Mouse (Mus musculus): ENCODE data around the gene Gprin2. TPM values are rescaled to one million over a fixed set of nuclear protein-coding genes. Genes with fewer than 3 reads are reported as not detected.

The Gprin2 gene
- polyA plus RNA-seq, 1 experiment = 11.9 TPM

DNA sequence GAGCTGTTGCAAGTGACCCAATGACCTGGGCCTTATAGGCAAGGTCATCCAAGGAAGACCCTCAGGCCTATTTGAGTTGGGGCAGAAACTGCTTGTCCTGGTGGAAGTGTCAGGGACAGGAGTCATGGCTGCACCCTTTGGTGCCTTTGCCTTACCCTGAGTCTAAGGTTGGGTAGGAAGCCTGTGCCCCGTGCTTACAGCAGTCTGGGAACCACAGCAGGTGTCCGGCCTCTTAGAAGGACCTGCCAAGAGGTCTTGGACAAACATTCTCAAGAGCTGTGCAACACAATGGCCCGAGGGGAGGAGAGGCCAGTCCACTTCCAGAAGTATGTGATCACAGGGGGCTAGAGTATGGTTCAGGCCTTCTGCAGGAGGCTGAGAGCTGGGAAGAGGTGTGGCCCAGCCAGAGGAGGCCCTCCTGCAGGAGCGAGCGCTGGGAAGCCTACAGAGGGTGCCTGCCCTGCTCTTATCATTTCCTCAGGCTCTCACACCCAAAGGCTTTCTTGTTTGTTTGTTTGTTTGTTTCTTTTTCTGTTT, 22.0 kb upstream of the Gprin2 start:
- no peak for DNase-seq (ENCODE audit: low read depth)

DNA sequence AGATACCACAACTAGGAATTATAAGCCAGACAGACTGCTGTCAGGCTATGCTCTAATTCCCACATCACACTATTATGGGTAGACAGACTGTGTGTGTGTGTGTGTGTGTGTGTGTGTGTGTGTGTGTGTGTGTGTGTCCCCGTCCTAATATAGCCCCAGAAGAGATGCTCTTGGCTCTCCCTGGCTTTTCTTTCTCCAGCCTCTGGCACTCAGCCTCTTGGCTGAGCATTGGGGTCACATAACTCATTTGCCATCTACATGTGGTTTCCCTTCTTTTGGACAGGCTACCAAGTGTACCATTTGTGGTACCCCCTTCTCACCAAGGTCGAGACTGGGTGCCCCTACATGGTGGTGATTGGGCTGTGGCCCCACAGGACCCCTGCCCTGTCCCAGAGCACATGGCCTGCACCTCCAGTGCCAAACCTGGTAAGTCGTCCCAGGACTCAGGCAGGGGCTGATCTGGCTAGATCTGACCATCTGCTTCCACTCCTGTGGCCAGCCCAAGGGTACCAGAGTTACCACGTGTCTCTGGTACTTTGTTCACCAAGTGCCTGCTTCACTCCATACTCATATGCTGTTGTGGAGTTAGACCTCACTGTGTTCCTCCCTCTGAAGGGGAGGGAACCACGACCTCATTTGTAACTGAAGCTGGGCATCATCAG, 20.1 kb upstream of the Gprin2 start:
- TF ChIP-seq CTCF (IDR thresholded peaks at IDR 0.05; ENCODE audit: borderline replicate concordance, extremely low read depth, insufficient read depth, insufficient read length) (no peak), POLR2A (IDR thresholded peaks at IDR 0.05; ENCODE audit: borderline replicate concordance, extremely low read depth, insufficient read depth, insufficient read length, poor library complexity, severe bottlenecking) (no peak)
- no peak for DNase-seq (ENCODE audit: low read depth)

More for the DNA sequence above, 22.0 kb upstream of the Gprin2 start:
- TF ChIP-seq CTCF (IDR thresholded peaks at IDR 0.05; ENCODE audit: borderline replicate concordance, extremely low read depth, insufficient read depth, insufficient read length) = no peak
- TF ChIP-seq POLR2A (IDR thresholded peaks at IDR 0.05; ENCODE audit: borderline replicate concordance, extremely low read depth, insufficient read depth, insufficient read length, poor library complexity, severe bottlenecking) = no peak

GRCm38 (mm10) chr14:34220426-34220825, 19.0 kb upstream of the Gprin2 start:
- no peak for TF ChIP-seq CTCF (IDR thresholded peaks at IDR 0.05; ENCODE audit: borderline replicate concordance, extremely low read depth, insufficient read depth, insufficient read length)
- no peak for TF ChIP-seq POLR2A (IDR thresholded peaks at IDR 0.05; ENCODE audit: borderline replicate concordance, extremely low read depth, insufficient read depth, insufficient read length, poor library complexity, severe bottlenecking)
- DNase-seq (ENCODE audit: low read depth) = no peak

- DNase-seq (ENCODE audit: low read depth) = no peak
- TF ChIP-seq POLR2A (IDR thresholded peaks at IDR 0.05; ENCODE audit: borderline replicate concordance, extremely low read depth, insufficient read depth, insufficient read length, poor library complexity, severe bottlenecking) = no peak
- TF ChIP-seq CTCF (IDR thresholded peaks at IDR 0.05; ENCODE audit: borderline replicate concordance, extremely low read depth, insufficient read depth, insufficient read length) = no peak
These were observed 18.3 kb upstream of the Gprin2 start for GRCm38 (mm10) chr14:34219786-34220198.

DNA sequence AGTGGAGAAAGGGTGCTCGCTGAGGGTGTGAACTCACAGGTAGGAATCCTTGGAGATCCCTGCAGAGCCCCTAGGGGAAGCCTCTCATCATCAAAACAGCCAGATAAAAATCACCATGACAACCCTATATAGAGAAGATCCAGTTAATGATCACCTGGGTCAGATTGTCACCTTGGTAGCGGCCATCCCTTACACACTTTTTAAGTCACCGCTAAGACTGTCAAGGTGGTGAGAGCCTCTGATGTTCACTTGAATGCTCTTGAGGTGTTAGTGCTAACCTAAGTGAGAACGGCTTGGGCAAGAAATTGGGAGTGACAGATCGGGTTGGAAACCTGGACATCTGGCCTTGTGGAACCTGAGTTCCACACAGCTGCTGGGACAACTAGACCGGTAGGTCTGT, 17.8 kb upstream of the Gprin2 start, which contains the start of gene Syt15:
Gene Syt15, plus strand, starts transcription at position 301 of the 400 bp plus-strand sequence.
- TF ChIP-seq POLR2A (IDR thresholded peaks at IDR 0.05; ENCODE audit: borderline replicate concordance, extremely low read depth, insufficient read depth, insufficient read length, poor library complexity, severe bottlenecking) (no peak), CTCF (IDR thresholded peaks at IDR 0.05; ENCODE audit: borderline replicate concordance, extremely low read depth, insufficient read depth, insufficient read length) (no peak)
- DNase-seq (ENCODE audit: low read depth) = no peak

- DNase-seq (ENCODE audit: low read depth) = peak; percentile 66
- TF ChIP-seq POLR2A (IDR thresholded peaks at IDR 0.05; ENCODE audit: borderline replicate concordance, extremely low read depth, insufficient read depth, insufficient read length, poor library complexity, severe bottlenecking) (no peak), CTCF (IDR thresholded peaks at IDR 0.05; ENCODE audit: borderline replicate concordance, extremely low read depth, insufficient read depth, insufficient read length) (no peak)
These were observed 14.1 kb upstream of the Gprin2 start for GRCm38 (mm10) chr14:34215451-34216127.

DNA sequence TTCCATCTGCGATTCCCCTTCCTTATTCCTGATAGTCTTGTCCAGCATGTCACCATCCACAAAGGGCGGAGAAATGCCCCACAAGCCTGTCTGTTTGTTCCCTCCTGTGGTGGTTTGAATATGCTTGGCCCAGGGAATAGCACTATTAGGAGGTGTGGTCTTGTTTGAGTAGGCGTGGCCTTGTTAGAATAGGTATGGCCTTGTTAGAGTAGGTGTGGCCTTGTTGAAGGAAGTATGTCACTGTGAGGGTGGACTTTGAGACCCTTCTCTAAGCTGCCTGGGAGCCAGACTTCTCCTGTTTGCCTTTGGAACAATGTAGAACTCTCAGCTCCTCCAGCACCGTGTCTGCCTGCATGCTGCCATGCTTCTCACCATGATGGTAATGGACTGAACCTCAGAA, 8.5 kb upstream of the Gprin2 start:
- no peak for TF ChIP-seq POLR2A (IDR thresholded peaks at IDR 0.05; ENCODE audit: borderline replicate concordance, extremely low read depth, insufficient read depth, insufficient read length, poor library complexity, severe bottlenecking)
- no peak for TF ChIP-seq CTCF (IDR thresholded peaks at IDR 0.05; ENCODE audit: borderline replicate concordance, extremely low read depth, insufficient read depth, insufficient read length)
- DNase-seq (ENCODE audit: low read depth) = no peak

DNA sequence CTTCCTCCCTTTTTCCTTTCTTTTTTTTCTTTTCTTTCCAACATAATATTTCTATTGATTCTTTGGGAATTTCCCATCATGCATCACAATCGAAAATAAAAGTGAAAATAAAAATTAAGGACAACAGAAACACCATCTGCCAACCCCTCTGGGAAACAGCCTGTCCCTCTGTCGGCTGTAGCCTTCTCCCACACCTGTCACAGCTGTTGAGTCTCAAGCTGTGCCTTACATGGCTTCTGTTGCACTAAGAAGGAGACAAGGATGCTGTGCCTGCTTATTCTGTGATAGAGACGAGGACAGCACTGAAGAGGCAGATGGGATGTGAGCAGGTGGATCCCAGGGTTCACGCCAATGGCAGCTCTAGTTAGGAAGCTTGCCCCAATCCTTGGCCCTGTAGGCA, 7.6 kb upstream of the Gprin2 start:
- DNase-seq (ENCODE audit: low read depth) = no peak
- TF ChIP-seq POLR2A (IDR thresholded peaks at IDR 0.05; ENCODE audit: borderline replicate concordance, extremely low read depth, insufficient read depth, insufficient read length, poor library complexity, severe bottlenecking) (no peak), CTCF (IDR thresholded peaks at IDR 0.05; ENCODE audit: borderline replicate concordance, extremely low read depth, insufficient read depth, insufficient read length) (no peak)

DNA sequence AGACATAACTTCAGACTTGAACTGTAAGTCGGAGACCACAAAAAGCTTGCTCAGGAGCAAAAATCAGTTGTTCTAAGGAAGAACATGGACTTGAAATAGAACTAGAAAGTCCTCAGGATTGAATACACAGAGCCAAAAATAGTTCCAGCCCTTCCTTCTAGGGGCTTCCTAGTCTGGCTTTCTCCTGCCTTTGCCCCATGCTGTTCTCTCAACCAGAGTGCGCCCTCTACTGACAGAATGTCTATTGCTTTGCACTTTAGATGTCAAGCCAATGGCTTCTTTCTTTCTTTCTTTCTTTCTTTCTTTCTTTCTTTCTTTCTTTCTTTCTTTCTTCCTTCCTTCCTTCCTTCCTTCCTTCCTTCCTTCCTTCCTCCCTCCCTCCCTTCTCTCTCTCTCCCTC, 7.2 kb upstream of the Gprin2 start:
- DNase-seq (ENCODE audit: low read depth) = peak; percentile 41
- TF ChIP-seq POLR2A (IDR thresholded peaks at IDR 0.05; ENCODE audit: borderline replicate concordance, extremely low read depth, insufficient read depth, insufficient read length, poor library complexity, severe bottlenecking) (no peak), CTCF (IDR thresholded peaks at IDR 0.05; ENCODE audit: borderline replicate concordance, extremely low read depth, insufficient read depth, insufficient read length) (peak; percentile 46; the same call in 1 of the 2 replicates)

GRCm38 (mm10) chr14:34207996-34208395, 6.5 kb upstream of the Gprin2 start:
- TF ChIP-seq CTCF (IDR thresholded peaks at IDR 0.05; ENCODE audit: borderline replicate concordance, extremely low read depth, insufficient read depth, insufficient read length) = no peak
- no peak for TF ChIP-seq POLR2A (IDR thresholded peaks at IDR 0.05; ENCODE audit: borderline replicate concordance, extremely low read depth, insufficient read depth, insufficient read length, poor library complexity, severe bottlenecking)
- DNase-seq (ENCODE audit: low read depth) = no peak

DNA sequence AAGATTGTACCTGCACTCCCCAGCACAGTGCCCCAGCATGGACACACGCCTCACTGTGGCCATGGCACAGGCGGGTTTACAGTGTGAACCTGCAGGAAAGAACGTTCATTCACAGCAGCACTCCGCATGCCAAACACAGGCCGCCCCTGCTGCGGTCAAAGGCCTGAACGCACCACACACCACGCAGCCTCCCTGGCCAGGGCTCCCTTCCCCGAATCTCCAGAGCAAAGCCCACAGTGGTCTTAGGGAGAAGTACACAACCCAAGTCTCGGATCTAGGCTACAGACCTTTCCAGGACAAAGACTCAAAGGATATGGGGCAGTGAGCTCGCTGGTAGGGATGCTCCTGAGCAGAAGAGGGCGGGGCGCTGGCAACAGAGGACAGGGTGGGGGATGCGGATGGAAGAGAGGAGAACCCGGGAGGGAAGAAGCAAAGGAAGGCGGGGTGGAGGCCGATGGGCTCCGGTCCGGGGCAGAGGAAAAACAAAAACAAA, 669 bp downstream of the Gprin2 start:
- TF ChIP-seq CTCF (IDR thresholded peaks at IDR 0.05; ENCODE audit: borderline replicate concordance, extremely low read depth, insufficient read depth, insufficient read length) = no peak
- TF ChIP-seq POLR2A (IDR thresholded peaks at IDR 0.05; ENCODE audit: borderline replicate concordance, extremely low read depth, insufficient read depth, insufficient read length, poor library complexity, severe bottlenecking) = no peak; the same call in 1 of the 2 replicates
- peak; percentile 73 for DNase-seq (ENCODE audit: low read depth)

Data from brain, embryonic 14.5 days (tissue).